Mouse (Mus musculus): ENCODE results near the gene Ccl25.

GRCm38 (mm10) chr8:4347661-4348060 lies 22.7 kb downstream of the Ccl25 start:
- TF ChIP-seq CTCF (IDR thresholded peaks at IDR 0.05; ENCODE audit: low read depth, low read length) (no peak), POLR2A (IDR thresholded peaks at IDR 0.05; ENCODE audit: extremely low read depth, insufficient read depth, low read length) (no peak)

All from liver, adult 2 months (tissue).